Mouse (Mus musculus): ENCODE measurements around the gene Ppp1r21. TPM values are rescaled to one million over a fixed set of nuclear protein-coding genes. Genes with fewer than 3 reads are reported as not detected.

The Ppp1r21 gene
- polyA plus RNA-seq, 1 experiment from 2014 or later, result 40.6 TPM

- no peak for TF ChIP-seq CTCF (IDR thresholded peaks at IDR 0.05)
- no peak for DNase-seq (ENCODE audit: low read depth, low spot score)
- no peaks in the 10 kb centered on the region for H3K27me3 ChIP-seq
- POLR2A ChIA-PET, result no interaction called here
- CTCF ChIA-PET, result no interaction called here
- in situ Hi-C loops (cut with MboI; ENCODE audit: low pct_unique_long_range_greater_than_20kb), result no loop called here
- no peak for ATAC-seq
These were observed 74.0 kb downstream of the Ppp1r21 start for GRCm38 (mm10) chr17:88603943-88604342.

GRCm38 (mm10) chr17:88606056-88606455 is 76.1 kb downstream of the Ppp1r21 start:
- DNase-seq (ENCODE audit: low read depth, low spot score), result no peak
- POLR2A ChIA-PET, result no interaction called here
- in situ Hi-C loops (cut with MboI; ENCODE audit: low pct_unique_long_range_greater_than_20kb), result no loop called here
- ATAC-seq, result no peak
- TF ChIP-seq CTCF (IDR thresholded peaks at IDR 0.05), result no peak
- CTCF ChIA-PET, result no interaction called here
- H3K27me3 ChIP-seq, result no peaks in the 10 kb centered on the region

GRCm38 (mm10) chr17:88609361-88609760 is 79.4 kb downstream of the Ppp1r21 start:
- ChIA-PET POLR2A (interaction anchor here (1.3 kb wide), 2 partner anchors 11 to 12 kb away, joined by 3 to 4 read pairs; partner anchors contain the start of gene Ston1), CTCF (interaction anchor here (1.3 to 3.4 kb wide), 3 partner anchors 12 to 22 kb away, joined by 3 to 13 read pairs (median 4); no protein-coding TSS in a partner anchor)
- ATAC-seq, result no peak
- TF ChIP-seq CTCF (IDR thresholded peaks at IDR 0.05), result no peak
- H3K27me3 ChIP-seq, result no peaks in the 10 kb centered on the region
- in situ Hi-C loops (cut with MboI; ENCODE audit: low pct_unique_long_range_greater_than_20kb), result no loop called here
- no peak for DNase-seq (ENCODE audit: low read depth, low spot score)

GRCm38 (mm10) chr17:88611057-88611456 is 81.1 kb downstream of the Ppp1r21 start:
- in situ Hi-C loops (cut with MboI; ENCODE audit: low pct_unique_long_range_greater_than_20kb), result no loop called here
- no peak for ATAC-seq
- TF ChIP-seq CTCF (IDR thresholded peaks at IDR 0.05), result no peak
- POLR2A ChIA-PET, result no interaction called here
- CTCF ChIA-PET, result interaction anchor here (1.0 to 1.4 kb wide), 2 partner anchors 10 to 18 kb away, joined by 3 to 4 read pairs; no protein-coding TSS in a partner anchor
- no peak for DNase-seq (ENCODE audit: low read depth, low spot score)
- H3K27me3 ChIP-seq, result no peaks in the 10 kb centered on the region

GRCm38 (mm10) chr17:88613172-88613571 is 83.3 kb downstream of the Ppp1r21 start:
- no peak for TF ChIP-seq CTCF (IDR thresholded peaks at IDR 0.05)
- no peak for ATAC-seq
- H3K27me3 ChIP-seq, result no peaks in the 10 kb centered on the region
- CTCF ChIA-PET, result interaction anchor here (0.9 to 2.2 kb wide), 3 partner anchors 8 to 17 kb away, joined by 3 to 5 read pairs (median 4); no protein-coding TSS in a partner anchor
- in situ Hi-C loops (cut with MboI; ENCODE audit: low pct_unique_long_range_greater_than_20kb), result no loop called here
- POLR2A ChIA-PET, result no interaction called here
- no peak for DNase-seq (ENCODE audit: low read depth, low spot score)

GRCm38 (mm10) chr17:88613721-88614120 is 83.8 kb downstream of the Ppp1r21 start:
- in situ Hi-C loops (cut with MboI; ENCODE audit: low pct_unique_long_range_greater_than_20kb), result no loop called here
- ChIA-PET CTCF (interaction anchor here (2.2 kb wide), 1 partner anchor 12 kb away, joined by 5 read pairs; no protein-coding TSS in a partner anchor), POLR2A (no interaction called here)
- no peak for ATAC-seq
- no peaks in the 10 kb centered on the region for H3K27me3 ChIP-seq
- DNase-seq (ENCODE audit: low read depth, low spot score), result no peak
- no peak for TF ChIP-seq CTCF (IDR thresholded peaks at IDR 0.05)

- H3K27me3 ChIP-seq, result no peaks in the 10 kb centered on the region
- POLR2A ChIA-PET, result no interaction called here
- in situ Hi-C loops (cut with MboI; ENCODE audit: low pct_unique_long_range_greater_than_20kb), result no loop called here
- DNase-seq (ENCODE audit: low read depth, low spot score) (no peak), ATAC-seq (no peak)
- CTCF ChIA-PET, result interaction anchor here (2.2 kb wide), 1 partner anchor 11 kb away, joined by 5 read pairs; no protein-coding TSS in a partner anchor
- TF ChIP-seq CTCF (IDR thresholded peaks at IDR 0.05), result no peak
These were observed 84.3 kb downstream of the Ppp1r21 start for GRCm38 (mm10) chr17:88614234-88614633.

- CTCF ChIA-PET, result interaction anchor here (1.3 kb wide), 1 partner anchor 14 kb away, joined by 3 read pairs; no protein-coding TSS in a partner anchor
- no peak for TF ChIP-seq CTCF (IDR thresholded peaks at IDR 0.05)
- POLR2A ChIA-PET, result no interaction called here
- ATAC-seq (no peak), DNase-seq (ENCODE audit: low read depth, low spot score) (no peak)
- no peaks in the 10 kb centered on the region for H3K27me3 ChIP-seq
- in situ Hi-C loops (cut with MboI; ENCODE audit: low pct_unique_long_range_greater_than_20kb), result no loop called here
These were observed 84.8 kb downstream of the Ppp1r21 start for GRCm38 (mm10) chr17:88614733-88615132.

- POLR2A ChIA-PET, result interaction anchor here (0.8 kb wide), 1 partner anchor 269 kb away, joined by 3 read pairs; no protein-coding TSS in a partner anchor
- CTCF ChIA-PET, result interaction anchor here (1.0 to 1.5 kb wide), 5 partner anchors 12 to 16 kb away, joined by 3 to 4 read pairs (median 4); no protein-coding TSS in a partner anchor
- no peaks in the 10 kb centered on the region for H3K27me3 ChIP-seq
- ATAC-seq (no peak), DNase-seq (ENCODE audit: low read depth, low spot score) (no peak)
- in situ Hi-C loops (cut with MboI; ENCODE audit: low pct_unique_long_range_greater_than_20kb), result no loop called here
- no peak for TF ChIP-seq CTCF (IDR thresholded peaks at IDR 0.05)
These were observed 85.7 kb downstream of the Ppp1r21 start for GRCm38 (mm10) chr17:88615492-88616155.

GRCm38 (mm10) chr17:88620935-88621334 is 91.0 kb downstream of the Ppp1r21 start:
- in situ Hi-C loops (cut with MboI; ENCODE audit: low pct_unique_long_range_greater_than_20kb), result no loop called here
- POLR2A ChIA-PET, result interaction anchor here (0.7 kb wide), 1 partner anchor 22 kb away, joined by 3 read pairs; no protein-coding TSS in a partner anchor
- H3K27me3 ChIP-seq, result no peaks in the 10 kb centered on the region
- CTCF ChIA-PET, result interaction anchor here (1.9 to 2.1 kb wide), 2 partner anchors 8 to 12 kb away, joined by 4 to 13 read pairs; no protein-coding TSS in a partner anchor
- DNase-seq (ENCODE audit: low read depth, low spot score) (no peak), ATAC-seq (no peak)
- no peak for TF ChIP-seq CTCF (IDR thresholded peaks at IDR 0.05)

- ChIA-PET POLR2A (interaction anchor here (0.7 to 0.9 kb wide), 2 partner anchors 13 to 23 kb away, joined by 3 read pairs; no protein-coding TSS in a partner anchor), CTCF (interaction anchor here (1.9 to 2.1 kb wide), 2 partner anchors 9 to 13 kb away, joined by 4 to 13 read pairs; no protein-coding TSS in a partner anchor)
- no peaks in the 10 kb centered on the region for H3K27me3 ChIP-seq
- DNase-seq (ENCODE audit: low read depth, low spot score) (no peak), ATAC-seq (no peak)
- TF ChIP-seq CTCF (IDR thresholded peaks at IDR 0.05), result no peak
- in situ Hi-C loops (cut with MboI; ENCODE audit: low pct_unique_long_range_greater_than_20kb), result no loop called here
These were observed 91.5 kb downstream of the Ppp1r21 start for GRCm38 (mm10) chr17:88621374-88621773.
